Mouse (Mus musculus) embryo, embryonic 10.5 days (tissue): Measurements from ENCODE around the gene Mark4.
A peak's percentile ranks its signal among the peaks of the same experiment; 100 is the strongest.

ENCODE experiments used
- DNase-seq: peaks from one replicate; pipeline ENCODE4 v3.0.0-alpha.2; 2015; ENCODE audit warnings: low spot score

Mark4 gene

DNA sequence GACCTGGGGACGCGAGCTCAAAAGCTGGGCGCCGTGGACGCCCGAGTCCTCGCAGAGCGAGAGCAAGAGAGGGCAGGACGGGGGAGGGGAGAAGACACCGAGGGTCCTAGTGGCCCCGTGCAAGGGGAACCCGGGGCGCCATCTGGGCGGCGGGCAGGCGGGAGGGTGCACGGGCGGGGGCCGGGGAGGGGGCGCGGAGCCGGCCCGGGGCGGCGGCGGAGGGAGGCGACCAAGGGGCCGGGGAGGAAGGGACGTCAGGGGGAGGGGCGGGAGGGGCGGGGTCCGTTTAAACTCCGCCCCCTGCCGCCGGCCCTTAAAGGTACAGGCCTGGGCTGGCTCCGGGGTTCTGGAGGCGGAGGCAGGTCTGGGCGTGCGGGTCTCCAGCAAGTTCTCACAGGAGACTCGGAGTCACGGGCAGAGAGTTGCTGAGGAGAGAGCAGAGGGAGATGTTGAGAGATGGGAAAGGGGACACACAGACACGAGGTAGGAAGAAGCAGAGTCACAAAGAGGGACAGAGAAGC, at the start of gene Mark4:
TSS of gene Mark4 (minus strand) at position 231 of the 521 bp plus-strand sequence.
- DNase-seq: peak; percentile 90

DNA sequence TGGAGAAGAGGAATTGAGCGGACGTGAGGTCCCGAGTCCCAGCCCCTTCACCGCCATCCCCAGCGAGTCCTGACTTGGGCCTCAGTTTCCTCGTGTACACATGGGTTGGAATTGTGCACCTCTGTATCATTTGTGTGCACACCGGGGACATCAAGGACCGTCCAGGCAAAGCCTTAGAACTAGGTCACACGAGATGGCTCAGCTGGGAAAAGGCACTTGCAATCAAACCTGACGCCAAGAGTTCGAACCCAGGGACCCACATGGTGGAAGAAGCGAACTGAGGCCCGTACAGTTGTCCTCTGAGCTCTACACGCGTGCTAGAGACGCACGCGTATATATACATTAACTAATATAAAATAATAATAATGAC, 49.0 kb upstream of the Mark4 start:
- peak; percentile 35 for DNase-seq

GRCm38 (mm10) chr7:19506969-19507611, 48.5 kb upstream of the Mark4 start:
- DNase-seq: peak; percentile 77

GRCm38 (mm10) chr7:19506326-19506725, 47.7 kb upstream of the Mark4 start:
- DNase-seq: peak; percentile 62

- peak; percentile 79 for DNase-seq
Observed at GRCm38 (mm10) chr7:19503481-19504068, 45.0 kb upstream of the Mark4 start.

- DNase-seq: no peak
Observed at GRCm38 (mm10) chr7:19501658-19502057, 43.0 kb upstream of the Mark4 start.

GRCm38 (mm10) chr7:19500420-19501363, 42.1 kb upstream of the Mark4 start:
- no peak for DNase-seq

DNA sequence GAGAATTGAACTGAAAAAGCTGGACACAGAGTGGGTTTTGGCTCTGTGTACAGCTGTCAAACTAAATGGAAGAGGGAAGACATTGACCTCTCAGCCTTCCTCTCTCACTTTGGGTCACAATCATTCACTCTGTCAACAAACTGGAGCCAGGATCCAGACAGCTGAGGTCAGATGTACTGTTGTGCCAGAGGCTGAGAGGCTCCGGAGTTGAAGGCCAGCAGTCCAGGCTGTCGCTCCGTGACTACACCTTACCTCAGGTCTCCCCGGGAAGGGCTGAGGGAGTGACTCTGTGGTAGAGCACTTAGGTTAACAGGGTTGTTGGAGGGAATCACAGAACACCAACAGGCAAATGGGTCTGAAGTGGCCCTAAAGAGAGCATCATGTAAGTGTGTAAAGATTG, 39.7 kb upstream of the Mark4 start:
- DNase-seq: no peak

GRCm38 (mm10) chr7:19496214-19496555, 37.6 kb upstream of the Mark4 start:
- DNase-seq: no peak

DNA sequence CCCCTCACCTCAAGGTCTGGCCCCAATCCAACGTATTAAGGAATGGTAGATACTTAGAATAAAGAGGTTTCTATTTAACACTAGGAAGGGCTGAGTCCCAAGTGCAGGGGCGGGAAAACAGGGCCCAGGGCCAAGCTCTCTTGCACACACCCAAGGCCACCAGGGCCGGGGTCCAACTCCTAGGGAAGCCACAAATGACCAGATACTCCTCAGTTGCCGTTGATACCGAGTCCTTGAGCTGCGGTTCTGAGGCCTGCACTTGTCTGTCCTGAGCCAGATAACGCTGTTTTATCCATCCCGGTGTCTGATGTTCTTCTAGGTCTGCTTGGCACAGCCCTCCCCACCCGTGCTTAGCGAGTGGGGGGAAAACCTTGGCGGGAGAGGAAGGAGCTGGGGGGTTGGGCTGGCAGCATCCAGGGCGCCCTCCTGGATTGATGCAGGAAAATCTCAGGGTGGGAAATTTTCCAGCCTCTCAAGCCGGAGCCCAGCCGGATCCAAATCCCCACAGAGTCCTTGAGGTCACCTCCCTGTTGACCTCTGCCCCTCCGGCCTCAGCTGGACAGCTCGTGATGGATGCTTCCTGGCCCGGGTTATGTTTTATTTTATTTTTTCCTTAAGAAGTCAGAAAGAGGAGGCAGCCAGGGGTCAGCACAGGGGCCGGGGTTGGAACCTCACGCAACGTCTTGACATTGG, 37.0 kb upstream of the Mark4 start:
- peak; percentile 36 for DNase-seq

- DNase-seq: no peak
Observed at GRCm38 (mm10) chr7:19494751-19495474, 36.3 kb upstream of the Mark4 start.

DNA sequence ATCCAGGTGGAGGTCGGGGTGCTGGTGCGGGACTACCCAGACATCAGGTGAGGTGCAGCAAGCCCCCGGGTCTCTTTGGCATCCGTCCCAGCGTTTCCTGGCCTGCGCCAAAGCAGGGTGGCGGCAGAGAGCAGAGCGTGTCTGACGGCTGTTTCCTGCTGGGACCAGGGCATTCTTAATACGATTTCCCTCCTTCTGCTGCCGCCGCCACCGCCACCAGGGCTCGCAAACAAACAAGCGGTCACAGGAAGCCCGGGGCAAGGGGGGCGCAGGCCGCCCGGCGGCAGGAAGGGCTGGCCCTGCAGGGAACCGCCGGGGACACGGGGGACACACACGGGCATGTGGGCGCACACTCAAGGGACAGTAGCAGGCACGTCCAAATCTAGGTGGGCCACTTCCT, 33.1 kb upstream of the Mark4 start:
- DNase-seq: peak; percentile 41

- DNase-seq: no peak
Observed at GRCm38 (mm10) chr7:19489525-19489924, 30.9 kb upstream of the Mark4 start.

DNA sequence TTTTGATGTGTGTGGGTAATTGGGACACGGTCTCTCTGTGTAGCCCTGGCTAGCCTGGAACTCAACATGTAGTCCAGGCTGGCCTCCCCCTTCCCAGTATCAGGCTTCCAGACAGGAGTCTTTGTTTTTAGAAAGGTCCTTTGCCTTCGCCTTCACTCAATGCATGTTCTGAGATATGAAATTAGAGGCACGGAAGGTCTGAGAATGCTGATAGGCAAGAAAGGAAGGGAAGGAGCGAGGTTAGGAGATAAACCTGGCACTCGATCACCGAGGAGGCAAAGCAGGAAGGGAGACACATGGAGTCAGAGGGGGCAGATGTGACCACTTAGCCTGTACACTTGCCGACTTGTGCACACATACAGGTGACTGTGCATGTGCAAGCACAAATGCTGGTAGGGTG, 27.9 kb upstream of the Mark4 start:
- no peak for DNase-seq

- no peak for DNase-seq
Observed at GRCm38 (mm10) chr7:19485488-19485887, 26.9 kb upstream of the Mark4 start.

DNA sequence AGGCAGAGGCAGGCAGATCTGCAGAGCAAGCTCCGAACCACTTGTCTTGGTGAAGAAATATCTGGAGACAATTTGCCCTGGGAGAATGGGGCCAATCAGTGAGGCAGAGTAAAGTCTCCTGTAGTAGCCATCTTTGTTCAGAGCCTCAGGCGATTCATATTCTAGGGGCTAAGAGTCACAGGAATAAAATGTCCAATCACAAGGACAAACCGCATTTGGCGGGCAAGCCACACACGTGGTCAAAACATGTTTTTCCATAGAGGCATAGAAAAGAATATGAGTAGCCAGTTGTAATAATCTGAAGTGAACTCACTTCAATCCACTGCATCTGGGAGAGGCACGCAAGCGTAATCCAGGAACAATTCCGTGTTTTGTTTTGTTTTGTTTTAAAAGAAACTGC, 24.7 kb upstream of the Mark4 start:
- DNase-seq: no peak

DNA sequence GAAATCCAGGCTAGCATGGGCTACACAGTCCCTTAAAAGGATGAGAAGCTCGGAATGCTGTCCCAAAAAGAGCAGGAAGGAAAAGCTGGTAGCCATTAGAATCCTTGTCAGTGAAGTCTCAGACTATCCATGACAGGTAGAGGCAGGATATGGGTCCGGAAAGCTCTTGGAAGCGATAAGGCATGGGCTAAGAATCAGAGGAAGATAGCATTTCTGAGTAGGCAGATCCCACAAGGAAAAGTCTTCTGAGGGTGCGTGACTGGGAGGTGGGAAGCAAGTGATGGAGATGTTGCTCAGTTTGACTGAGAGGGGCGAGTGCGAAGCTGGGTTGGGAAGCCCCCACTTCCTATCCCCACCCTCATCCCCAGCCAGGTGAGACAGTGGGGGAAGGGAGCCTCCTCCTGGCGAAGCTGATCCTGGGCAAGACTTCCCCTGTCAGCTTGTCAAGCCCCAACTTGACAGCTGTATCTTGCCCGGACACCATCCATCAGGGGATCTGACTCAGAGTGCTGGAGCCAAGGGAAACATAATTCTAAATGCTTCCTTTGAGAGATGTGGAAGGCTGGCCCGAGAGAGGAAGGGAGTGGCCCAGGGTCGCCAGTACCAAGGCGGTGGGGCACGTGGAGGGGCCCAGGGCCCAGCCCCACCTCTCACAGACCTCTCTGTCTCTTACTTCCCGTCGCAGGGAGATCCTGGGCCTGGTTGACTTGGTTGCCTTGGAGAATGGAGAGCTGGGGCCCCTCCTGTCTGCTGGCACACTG, 19.2 kb upstream of the Mark4 start:
- DNase-seq: no peak

DNA sequence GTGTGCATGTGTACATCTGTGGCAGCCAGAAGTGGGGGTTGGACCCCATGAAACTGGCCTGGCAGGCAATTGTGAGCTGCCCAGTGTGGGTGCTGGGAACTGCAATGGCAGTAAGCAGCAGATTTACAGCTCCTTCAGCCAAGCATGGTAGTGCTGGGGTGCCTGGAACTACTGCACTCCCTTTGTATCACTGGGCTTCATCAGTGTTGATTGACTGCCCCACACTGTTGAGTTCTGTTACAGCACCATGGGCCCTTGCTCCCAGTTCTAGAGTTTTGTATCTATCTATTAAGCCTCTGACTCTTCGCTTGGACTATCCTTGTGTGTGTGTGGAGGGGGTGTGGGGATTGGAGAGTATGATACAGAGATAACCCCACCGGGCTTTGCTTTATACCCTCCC, 18.5 kb upstream of the Mark4 start:
- no peak for DNase-seq

GRCm38 (mm10) chr7:19473875-19474443, 15.3 kb upstream of the Mark4 start:
- DNase-seq: peak; percentile 83

DNA sequence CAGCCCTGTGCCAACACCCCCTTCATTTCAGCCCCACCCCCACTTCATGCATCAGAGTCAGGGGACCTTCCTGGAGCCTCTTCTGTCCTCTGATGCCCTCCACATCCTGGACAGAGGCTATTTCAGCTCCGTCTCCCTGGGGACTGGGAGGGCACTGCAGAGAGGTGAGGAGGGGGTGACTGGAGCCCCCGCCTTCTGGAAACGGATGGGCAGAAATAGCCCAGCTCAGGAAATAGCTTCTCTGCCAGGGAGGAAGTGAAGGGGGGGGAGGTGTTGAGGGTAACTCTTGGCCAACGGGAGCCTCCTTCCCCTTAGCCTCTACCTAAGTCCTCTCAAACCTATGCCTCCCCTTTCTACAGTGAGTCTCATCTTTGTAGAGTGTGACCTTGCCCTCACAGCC, 13.8 kb upstream of the Mark4 start:
- DNase-seq: no peak
